In genomic region chr8:77536821-77537220, GRCm38 (mm10) we compare ENCODE assay signal across 14 mouse cellular contexts.
DNase-seq lines count a peak whose midpoint lies in the region.
"Had no signal": no experiment of that assay in that cellular context is flagged by ENCODE, and none has a peak within 500 bp of the region (broad histone marks: within the 10 kb centered on the region; RNA-seq: fewer than 3 reads in every experiment).

No protein-coding gene starts in this region.

- DNase-seq in testis, postnatal 14 days (ENCODE audit: low spot score) = peak; percentile 31
- DNase-seq in testis, postnatal 10 days (ENCODE audit: low spot score) = no peak
- DNase-seq in ES-CJ7 (ENCODE audit: low read depth, low spot score) (peak; percentile 68), ZHBTc4 (ENCODE audit: low read depth, low spot score) (peak; percentile 55)
- DNase-seq in yolk sac, embryonic 10.5 days (ENCODE audit: low spot score) = no peak
- DNase-seq in cerebellum, adult 11 months = no peak
- DNase-seq: adrenal gland, adult 2 months; adrenal gland, postnatal 10 days; adrenal gland, postnatal 25 days; cerebellum, adult 11-12 months; cerebellum, adult 2 months; cerebellum, adult 9-10 months; cerebellum, postnatal 10 days; cerebellum, postnatal 25 days had no signal

Comparison
In these comparisons a context has a peak if more than half of its experiments do, and no peak if none do; other contexts are left out.
1. DNase-seq: peak in testis, postnatal 14 days (single experiment), ES-CJ7 (single experiment) and ZHBTc4 (single experiment); none in testis, postnatal 10 days (single experiment), yolk sac, embryonic 10.5 days (single experiment) and cerebellum, adult 11 months (single experiment).